Mouse (Mus musculus) small intestine, adult 2 months (tissue): Measurements from ENCODE around the gene Glrx.

Experiments used
- CTCF ChIP-seq: fragments of 200-500 bp; IDR thresholded peaks from 2 replicates; pipeline ENCODE4 v1.5.1; 2012; ENCODE audit warnings: low read depth, mild to moderate bottlenecking, control low read depth, inconsistent platforms, low read length, moderate library complexity, mixed read lengths; ENCODE audit not compliant: insufficient replicate concordance, insufficient read length; ENCODE audit errors: extremely low read depth
- POLR2A ChIP-seq: fragments of 200-500 bp; IDR thresholded peaks from 2 replicates; pipeline ENCODE4 v1.6.1; 2012; ENCODE audit warnings: low read depth, mild to moderate bottlenecking, control low read depth, inconsistent platforms, low read length, moderate library complexity

- TF ChIP-seq CTCF (no peak), POLR2A (no peak)
These were observed 36.9 kb downstream of the Glrx start for GRCm38 (mm10) chr13:75876592-75876991.
